Comparison of ENCODE assay signal across 11 mouse cellular contexts in the genomic region with DNA sequence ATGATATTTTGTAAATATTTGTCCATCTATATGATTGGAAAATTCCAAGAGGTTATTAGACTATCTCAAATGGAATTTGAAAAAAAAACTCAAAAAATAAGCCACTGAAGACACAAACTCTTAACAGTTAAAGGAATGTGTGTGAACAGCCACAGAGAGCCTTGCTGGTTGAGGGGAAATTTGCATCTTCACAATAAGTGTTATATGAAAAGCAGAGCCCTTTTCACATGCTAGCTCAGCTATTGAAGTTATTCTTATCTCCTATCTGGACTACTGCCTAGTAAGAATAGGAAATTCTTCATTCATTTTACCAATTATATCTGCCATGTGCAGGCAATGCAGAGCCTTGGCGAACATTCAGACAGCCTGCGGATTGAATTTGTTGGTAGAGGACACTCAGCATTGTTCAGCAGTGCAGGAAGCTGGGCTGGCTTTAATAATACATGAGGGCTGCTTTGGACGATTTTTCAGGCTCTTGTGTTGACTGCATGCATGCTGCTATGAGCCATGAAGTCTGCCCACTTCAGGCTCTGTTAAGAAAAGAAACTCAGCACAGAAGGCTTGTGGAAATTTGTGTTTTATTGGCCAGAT.
A peak's percentile ranks its signal among the peaks of the same experiment; 100 is the strongest.
DNase-seq lines count a peak whose midpoint lies in the region; ATAC-seq and TF ChIP-seq lines count a peak whose summit lies in the region.
"Had no signal": no experiment of that assay in that cellular context is flagged by ENCODE, and none has a peak within 500 bp of the region (broad histone marks: within the 10 kb centered on the region; RNA-seq: fewer than 3 reads in every experiment).

No protein-coding gene starts in this region.

- no peak overlapping the region for H3K9ac ChIP-seq in forebrain, embryonic 14.5 days (ENCODE audit: low read length)
- H3K9ac ChIP-seq in neural tube, embryonic 15.5 days (replicated peaks): no peak overlapping the region
- H3K9ac ChIP-seq: kidney, embryonic 15.5 days; liver, embryonic 14.5 days had no signal

- DNase-seq in layer of hippocampus, adult 2 months (ENCODE audit: low spot score in 2 of 2): peak in 1 of 2 experiments; percentile 21
- DNase-seq in layer of hippocampus, adult 9-10 months (ENCODE audit: low spot score): no peak
- peak; percentile 93 for DNase-seq in forebrain, embryonic 14.5 days (ENCODE audit: low spot score)
- peak; percentile 7 to 27 for DNase-seq in layer of hippocampus, adult 8-10 months (ENCODE audit: low spot score in 2 of 2)
- DNase-seq in thymus, postnatal 10 days (ENCODE audit: low spot score in 2 of 2): no peak
- DNase-seq in thymus, postnatal 0 days (ENCODE audit: low spot score): no peak
- DNase-seq: thymus, adult 18-20 months had no signal

- no peaks in the 10 kb centered on the region for H3K9me3 ChIP-seq in forebrain, embryonic 14.5 days (replicated peaks; ENCODE audit: control insufficient read depth, low read length)
- no peaks in the 10 kb centered on the region for H3K9me3 ChIP-seq in neural tube, embryonic 15.5 days (replicated peaks)
- H3K9me3 ChIP-seq: kidney, embryonic 15.5 days had no signal

- no peak for TF ChIP-seq CTCF in layer of hippocampus, adult 2 months (conservative IDR thresholded peaks at IDR 0.05)

- ATAC-seq in forebrain, embryonic 14.5 days: peak; percentile 88
- ATAC-seq in neural tube, embryonic 15.5 days (ENCODE audit: low FRiP score): peak; percentile 75; the same call in 1 of the 2 replicates
- no peak for ATAC-seq in megakaryocyte-erythroid progenitor cell, adult 5-6 weeks (replicated peaks; ENCODE audit: low FRiP score, low TSS enrichment, poor library complexity, severe bottlenecking)

- no peak overlapping the region for H3K4me2 ChIP-seq in forebrain, embryonic 14.5 days (ENCODE audit: low read length)
- no peak overlapping the region for H3K4me2 ChIP-seq in neural tube, embryonic 15.5 days
- H3K4me2 ChIP-seq: kidney, embryonic 15.5 days had no signal

- H3K4me3 ChIP-seq in layer of hippocampus, adult 2 months: 0 out of 2 replicates have a peak overlapping the region, but pooled peaks have one; percentile 5
- no peak overlapping the region for H3K4me3 ChIP-seq in forebrain, embryonic 14.5 days (ENCODE audit: low read depth, low read length)
- H3K4me3 ChIP-seq in neural tube, embryonic 15.5 days (replicated peaks): no peak overlapping the region
- H3K4me3 ChIP-seq: kidney, embryonic 15.5 days had no signal

- H3K27ac ChIP-seq in layer of hippocampus, adult 2 months: 0 out of 2 replicates have a peak overlapping the region, but pooled peaks have one; percentile 3
- H3K27ac ChIP-seq in forebrain, embryonic 14.5 days (ENCODE audit: low read depth, low read length): peak overlapping the region; percentile 6; the same call in 1 of the 2 replicates
- H3K27ac ChIP-seq in neural tube, embryonic 15.5 days (replicated peaks): peak overlapping the region; percentile 58
- H3K27ac ChIP-seq: kidney, embryonic 15.5 days; liver, embryonic 14.5 days had no signal

- H3K36me3 ChIP-seq in forebrain, embryonic 14.5 days (ENCODE audit: control insufficient read depth, insufficient read depth, low read length): no peaks in the 10 kb centered on the region
- H3K36me3 ChIP-seq in neural tube, embryonic 15.5 days: no peaks in the 10 kb centered on the region
- H3K36me3 ChIP-seq: kidney, embryonic 15.5 days had no signal

- 6% methylated on average over 3 of the region's 3 CpGs for WGBS in forebrain, embryonic 14.5 days
- 12% methylated on average over 3 of the region's 3 CpGs for WGBS in neural tube, embryonic 15.5 days

- no peaks in the 10 kb centered on the region for H3K27me3 ChIP-seq in forebrain, embryonic 14.5 days (replicated peaks; ENCODE audit: control insufficient read depth, insufficient read depth, low read length)
- H3K27me3 ChIP-seq in neural tube, embryonic 15.5 days (replicated peaks): no peaks in the 10 kb centered on the region
- H3K27me3 ChIP-seq: kidney, embryonic 15.5 days had no signal

- 0 out of 2 replicates have a peak, but pooled peaks cover 2% of the 10 kb centered on the region for H3K4me1 ChIP-seq in forebrain, embryonic 14.5 days (ENCODE audit: control insufficient read depth, insufficient read depth, low read length)
- peaks cover 4% of the 10 kb centered on the region; the same call in 1 of the 2 replicates for H3K4me1 ChIP-seq in neural tube, embryonic 15.5 days
- H3K4me1 ChIP-seq: kidney, embryonic 15.5 days had no signal

Comparison
In these comparisons a context has a peak if more than half of its experiments do, and no peak if none do; other contexts are left out.
1. DNase-seq: peak in forebrain, embryonic 14.5 days (single experiment) and layer of hippocampus, adult 8-10 months (2 of 2); none in layer of hippocampus, adult 9-10 months (single experiment), thymus, postnatal 10 days (0 of 2) and thymus, postnatal 0 days (single experiment).
2. H3K27ac ChIP-seq: peak in every context shown above with its lines; median percentile 58 in neural tube, embryonic 15.5 days; 6 in forebrain, embryonic 14.5 days; 3 in layer of hippocampus, adult 2 months.